Mouse (Mus musculus) megakaryocyte, embryonic 14.5 days (primary cell): ENCODE results near the gene Il6ra.

Experiments used
- FLI1 ChIP-seq: IDR thresholded peaks from 2 replicates; pipeline ENCODE4 v1.6.1; 2012; ENCODE audit warnings: low read length, inconsistent platforms, mixed read lengths
- GATA1 ChIP-seq: IDR thresholded peaks from 3 replicates; pipeline ENCODE4 v1.6.1; 2012; ENCODE audit warnings: mixed read lengths, low read length, inconsistent platforms, borderline replicate concordance

- no peak for TF ChIP-seq GATA1
- TF ChIP-seq FLI1: no peak
Observed at GRCm38 (mm10) chr3:89826295-89826694, 86.7 kb downstream of the Il6ra start.
